Mouse (Mus musculus): ENCODE measurements around the gene Wdr92. TPM values are rescaled to one million over a fixed set of nuclear protein-coding genes. Genes with fewer than 3 reads are reported as not detected.

Gene Wdr92
- polyA plus RNA-seq, 1 experiment from 2014 or later: 9.8 TPM

- ATAC-seq (ENCODE audit: insufficient read depth): no peak
- H3K36me3 ChIP-seq (replicated peaks): 0 out of 2 replicates have a peak, but pooled peaks cover 5% of the 10 kb centered on the region
- peaks cover 26% of the 10 kb centered on the region for H3K4me1 ChIP-seq (replicated peaks)
- 80% methylated on average over 4 of the region's 4 CpGs for WGBS (ENCODE audit: insufficient replicate concordance)
- H3K4me3 ChIP-seq (replicated peaks): no peak overlapping the region
- no peaks in the 10 kb centered on the region for H3K27me3 ChIP-seq
- H3K9ac ChIP-seq: no peak overlapping the region
- H3K9me3 ChIP-seq (replicated peaks): no peaks in the 10 kb centered on the region
- no peak overlapping the region for H3K4me2 ChIP-seq
- H3K27ac ChIP-seq (replicated peaks): no peak overlapping the region
Observed at GRCm38 (mm10) chr11:17172300-17172699, 9.6 kb upstream of the Wdr92 start.

- Histone ChIP-seq H3K9ac (no peak overlapping the region), H3K36me3 (replicated peaks) (0 out of 2 replicates have a peak, but pooled peaks cover 5% of the 10 kb centered on the region), H3K27ac (replicated peaks) (no peak overlapping the region), H3K4me3 (replicated peaks) (no peak overlapping the region), H3K9me3 (replicated peaks) (no peaks in the 10 kb centered on the region), H3K27me3 (no peaks in the 10 kb centered on the region), H3K4me2 (no peak overlapping the region), H3K4me1 (replicated peaks) (peaks cover 14% of the 10 kb centered on the region)
- ATAC-seq (ENCODE audit: insufficient read depth): no peak
- 67% methylated on average over 1 of the region's 1 CpGs for WGBS (ENCODE audit: insufficient replicate concordance)
Observed at GRCm38 (mm10) chr11:17176638-17177037, 5.3 kb upstream of the Wdr92 start.

GRCm38 (mm10) chr11:17180753-17181152, 1.2 kb upstream of the Wdr92 start:
- 40% methylated on average over 3 of the region's 3 CpGs for WGBS (ENCODE audit: insufficient replicate concordance)
- Histone ChIP-seq H3K27ac (replicated peaks) (no peak overlapping the region), H3K9me3 (replicated peaks) (no peaks in the 10 kb centered on the region), H3K4me2 (no peak overlapping the region), H3K36me3 (replicated peaks) (no peaks in the 10 kb centered on the region), H3K9ac (no peak overlapping the region), H3K4me3 (replicated peaks) (no peak overlapping the region), H3K4me1 (replicated peaks) (peaks cover 11% of the 10 kb centered on the region), H3K27me3 (no peaks in the 10 kb centered on the region)
- no peak for ATAC-seq (ENCODE audit: insufficient read depth)

- Histone ChIP-seq H3K27ac (replicated peaks) (no peak overlapping the region), H3K9me3 (replicated peaks) (no peaks in the 10 kb centered on the region), H3K4me2 (no peak overlapping the region), H3K4me1 (replicated peaks) (peaks cover 11% of the 10 kb centered on the region), H3K4me3 (replicated peaks) (no peak overlapping the region), H3K9ac (no peak overlapping the region), H3K27me3 (no peaks in the 10 kb centered on the region), H3K36me3 (replicated peaks) (no peaks in the 10 kb centered on the region)
- ATAC-seq (ENCODE audit: insufficient read depth): no peak
- WGBS (ENCODE audit: insufficient replicate concordance): 75% methylated on average over 2 of the region's 2 CpGs
Observed at GRCm38 (mm10) chr11:17183165-17183564, 1.3 kb downstream of the Wdr92 start.

GRCm38 (mm10) chr11:17187649-17188048, 5.7 kb downstream of the Wdr92 start:
- ATAC-seq (ENCODE audit: insufficient read depth): no peak

GRCm38 (mm10) chr11:17188786-17189185, 6.9 kb downstream of the Wdr92 start:
- WGBS (ENCODE audit: insufficient replicate concordance): 76% methylated on average over 3 of the region's 3 CpGs
- no peaks in the 10 kb centered on the region; the same call in 1 of the 2 replicates for H3K4me1 ChIP-seq (replicated peaks)
- no peak for ATAC-seq (ENCODE audit: insufficient read depth)
- no peak overlapping the region for H3K4me2 ChIP-seq
- no peaks in the 10 kb centered on the region for H3K27me3 ChIP-seq
- no peak overlapping the region for H3K27ac ChIP-seq (replicated peaks)
- no peaks in the 10 kb centered on the region for H3K9me3 ChIP-seq (replicated peaks)
- H3K4me3 ChIP-seq (replicated peaks): no peak overlapping the region
- H3K9ac ChIP-seq: no peak overlapping the region
- H3K36me3 ChIP-seq (replicated peaks): no peaks in the 10 kb centered on the region; the same call in 1 of the 2 replicates

More at GRCm38 (mm10) chr11:17187649-17188048, 5.7 kb downstream of the Wdr92 start:
- no peak overlapping the region for H3K4me2 ChIP-seq
- no peaks in the 10 kb centered on the region for H3K9me3 ChIP-seq (replicated peaks)
- H3K9ac ChIP-seq: no peak overlapping the region
- no peak overlapping the region for H3K27ac ChIP-seq (replicated peaks)
- H3K36me3 ChIP-seq (replicated peaks): no peaks in the 10 kb centered on the region
- H3K27me3 ChIP-seq: no peaks in the 10 kb centered on the region
- no peak overlapping the region for H3K4me3 ChIP-seq (replicated peaks)
- WGBS (ENCODE audit: insufficient replicate concordance): 66% methylated on average over 3 of the region's 3 CpGs
- no peaks in the 10 kb centered on the region; the same call in 1 of the 2 replicates for H3K4me1 ChIP-seq (replicated peaks)

GRCm38 (mm10) chr11:17192151-17192844, 10.4 kb downstream of the Wdr92 start:
- Histone ChIP-seq H3K4me1 (replicated peaks) (no peaks in the 10 kb centered on the region), H3K9me3 (replicated peaks) (no peaks in the 10 kb centered on the region), H3K27ac (replicated peaks) (no peak overlapping the region), H3K36me3 (replicated peaks) (peaks cover 30% of the 10 kb centered on the region), H3K27me3 (no peaks in the 10 kb centered on the region), H3K4me2 (no peak overlapping the region), H3K9ac (no peak overlapping the region), H3K4me3 (replicated peaks) (no peak overlapping the region)
- WGBS (ENCODE audit: insufficient replicate concordance): 73% methylated on average over 9 of the region's 9 CpGs
- ATAC-seq (ENCODE audit: insufficient read depth): no peak

- Histone ChIP-seq H3K4me1 (replicated peaks) (no peaks in the 10 kb centered on the region), H3K9ac (no peak overlapping the region), H3K4me2 (no peak overlapping the region), H3K4me3 (replicated peaks) (no peak overlapping the region), H3K36me3 (replicated peaks) (peaks cover 81% of the 10 kb centered on the region), H3K27ac (replicated peaks) (no peak overlapping the region), H3K9me3 (replicated peaks) (no peaks in the 10 kb centered on the region), H3K27me3 (no peaks in the 10 kb centered on the region)
- WGBS (ENCODE audit: insufficient replicate concordance): 68% methylated on average over 5 of the region's 5 CpGs
- ATAC-seq (ENCODE audit: insufficient read depth): no peak
Observed at GRCm38 (mm10) chr11:17199170-17199569, 17.3 kb downstream of the Wdr92 start.

- ATAC-seq (ENCODE audit: insufficient read depth): no peak
- Histone ChIP-seq H3K27me3 (no peaks in the 10 kb centered on the region), H3K36me3 (replicated peaks) (peaks cover 74% of the 10 kb centered on the region), H3K4me1 (replicated peaks) (no peaks in the 10 kb centered on the region), H3K4me2 (no peak overlapping the region), H3K4me3 (replicated peaks) (no peak overlapping the region), H3K9ac (no peak overlapping the region), H3K27ac (replicated peaks) (no peak overlapping the region), H3K9me3 (replicated peaks) (no peaks in the 10 kb centered on the region)
- WGBS (ENCODE audit: insufficient replicate concordance): 76% methylated on average over 3 of the region's 3 CpGs
Observed at GRCm38 (mm10) chr11:17199840-17200501, 18.1 kb downstream of the Wdr92 start.

- ATAC-seq (ENCODE audit: insufficient read depth): no peak
- H3K27me3 ChIP-seq: no peaks in the 10 kb centered on the region
- H3K4me3 ChIP-seq (replicated peaks): no peak overlapping the region
- no peaks in the 10 kb centered on the region for H3K9me3 ChIP-seq (replicated peaks)
- H3K27ac ChIP-seq (replicated peaks): no peak overlapping the region
- no peaks in the 10 kb centered on the region for H3K4me1 ChIP-seq (replicated peaks)
- peaks cover 66% of the 10 kb centered on the region for H3K36me3 ChIP-seq (replicated peaks)
- no peak overlapping the region for H3K9ac ChIP-seq
- 85% methylated on average over 4 of the region's 4 CpGs for WGBS (ENCODE audit: insufficient replicate concordance)
- no peak overlapping the region for H3K4me2 ChIP-seq
Observed at GRCm38 (mm10) chr11:17200936-17201335, 19.0 kb downstream of the Wdr92 start.

GRCm38 (mm10) chr11:17202481-17202880, 20.6 kb downstream of the Wdr92 start:
- Histone ChIP-seq H3K9me3 (replicated peaks) (no peaks in the 10 kb centered on the region), H3K27ac (replicated peaks) (no peak overlapping the region), H3K4me3 (replicated peaks) (no peak overlapping the region), H3K4me1 (replicated peaks) (no peaks in the 10 kb centered on the region), H3K9ac (no peak overlapping the region), H3K4me2 (no peak overlapping the region), H3K27me3 (no peaks in the 10 kb centered on the region), H3K36me3 (replicated peaks) (peaks cover 63% of the 10 kb centered on the region)
- WGBS (ENCODE audit: insufficient replicate concordance): 79% methylated on average over 6 of the region's 6 CpGs
- ATAC-seq (ENCODE audit: insufficient read depth): no peak
